Mouse (Mus musculus) heart, adult 2 months (tissue): ENCODE measurements around the gene Maml3.

Experiments used
- CTCF ChIP-seq: fragments of 200-600 bp; IDR thresholded peaks from 2 replicates; pipeline ENCODE4 v1.8.1; 2022; ENCODE audit warnings: antibody characterized with exemption, mild to moderate bottlenecking, moderate library complexity
- POLR2A ChIP-seq: fragments of 200-500 bp; IDR thresholded peaks from 2 replicates; pipeline ENCODE4 v1.6.1; 2011; ENCODE audit warnings: mild to moderate bottlenecking, low read depth, low read length, control low read depth; ENCODE audit not compliant: insufficient read depth

GRCm38 (mm10) chr3:51970489-51970888 is 134.4 kb downstream of the Maml3 start:
- TF ChIP-seq CTCF (no peak), POLR2A (no peak)
